Mouse (Mus musculus) c-Kit-positive CD71-negative TER-119-negative erythroid progenitor cells, embryonic 14.5 days (primary cell): ENCODE measurements around the gene Ccnl2.

Experiments
- DNase-seq: peaks from one replicate; pipeline ENCODE4 v3.0.0-alpha.2; 2013; ENCODE audit warnings: low read depth

The Ccnl2 gene

DNA sequence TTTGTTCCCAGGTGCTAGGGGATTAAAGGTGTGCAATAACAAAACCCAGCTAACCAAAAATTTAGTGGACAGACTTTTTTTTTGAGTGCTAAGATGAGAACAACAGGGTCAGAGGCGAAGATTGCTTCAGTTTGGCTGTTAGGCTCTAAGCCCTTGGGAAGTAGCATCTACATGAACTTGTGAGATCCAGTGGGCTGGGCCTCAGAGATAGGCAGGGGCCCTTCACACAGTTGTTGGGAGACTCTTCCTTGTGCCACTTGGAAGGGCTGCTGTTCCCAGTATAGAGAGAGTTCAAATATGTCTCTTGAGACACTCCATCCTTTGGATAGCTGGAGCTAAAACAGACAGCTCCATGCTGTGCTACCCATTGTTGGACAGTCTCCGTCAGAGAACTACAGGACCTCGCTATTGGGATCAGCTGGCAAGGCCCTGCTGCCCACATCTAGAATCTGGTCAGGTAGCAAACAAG is 22.2 kb upstream of the Ccnl2 start, which contains the start of gene Ankrd65:
Ankrd65 (plus strand) TSS at position 419 of the 469 bp plus-strand sequence.
- DNase-seq: no peak

DNA sequence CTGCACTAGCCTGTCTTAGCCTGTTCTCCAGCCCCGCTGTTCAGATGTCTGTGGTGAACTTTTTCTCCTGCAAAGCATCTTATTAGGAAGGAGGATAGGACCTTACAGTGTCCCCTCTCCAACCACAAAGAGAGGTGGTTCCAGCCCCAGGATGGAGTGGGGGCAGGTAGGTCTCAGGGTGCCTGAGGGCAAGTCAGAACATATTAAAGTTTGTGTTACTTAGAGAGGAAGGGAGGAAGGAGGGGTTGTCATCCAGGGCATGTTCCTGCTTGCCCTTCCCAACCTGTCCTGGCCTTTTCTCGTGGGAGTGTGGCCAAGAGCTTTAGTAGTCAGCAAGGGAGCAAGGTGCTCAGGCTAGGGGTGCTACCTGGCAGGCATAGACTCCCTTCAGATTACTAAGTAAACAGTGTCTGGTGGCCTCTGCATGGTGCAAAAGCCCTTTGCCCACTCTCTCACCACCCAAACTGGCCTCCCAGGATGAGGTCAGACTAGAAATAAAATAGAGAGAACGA is 21.6 kb upstream of the Ccnl2 start:
- no peak for DNase-seq

DNA sequence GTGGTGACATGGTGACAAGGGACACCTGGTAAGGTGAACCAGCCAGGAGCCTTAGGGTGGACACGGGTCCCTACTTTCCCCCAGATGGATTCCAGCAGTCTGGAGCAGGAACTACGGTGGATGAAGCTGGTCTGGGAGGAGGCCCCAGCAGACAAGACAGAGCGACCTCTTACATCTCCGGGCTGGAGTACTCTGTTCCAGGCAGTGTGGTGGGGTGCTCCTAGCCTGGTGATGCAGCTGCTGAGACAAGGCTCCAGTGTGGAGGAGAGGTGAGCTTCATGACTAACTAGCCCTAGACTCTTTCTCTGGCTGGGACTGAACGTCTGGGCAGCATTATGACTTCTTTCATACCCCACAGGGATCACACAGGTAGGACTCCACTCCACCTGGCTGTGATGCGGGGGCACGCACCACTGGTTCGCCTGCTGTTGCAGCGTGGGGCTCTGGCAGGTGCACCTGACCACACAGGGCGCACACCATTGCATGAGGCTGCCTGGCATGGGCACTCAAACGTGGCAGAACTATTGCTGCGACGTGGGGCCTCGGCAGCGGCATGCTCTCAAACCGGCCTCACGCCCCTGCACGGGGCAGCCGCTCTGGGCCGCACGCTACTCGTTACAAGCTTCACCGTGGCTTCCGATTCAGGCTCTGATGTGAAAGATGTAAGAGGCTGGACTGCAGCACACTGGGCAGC is 20.9 kb upstream of the Ccnl2 start:
- no peak for DNase-seq

DNA sequence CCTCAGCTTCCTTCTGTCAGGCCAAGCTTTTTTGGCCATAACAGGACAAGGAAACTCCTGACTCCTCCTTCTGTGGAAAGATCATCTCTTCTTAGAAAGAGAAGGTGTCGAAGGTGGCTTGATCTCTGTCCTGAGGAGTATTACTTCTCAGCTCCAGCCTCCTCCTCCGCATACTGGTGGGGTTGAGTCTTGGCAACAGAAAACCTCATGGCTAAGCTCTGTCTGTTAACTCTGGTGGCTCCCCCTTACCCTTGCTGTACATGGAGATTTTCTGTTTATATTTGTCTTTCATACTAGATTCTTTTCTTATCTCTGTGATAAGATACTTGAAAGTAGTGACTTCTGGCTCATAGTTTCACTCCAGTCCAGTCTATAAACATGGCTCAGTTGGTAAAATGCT is 18.6 kb upstream of the Ccnl2 start:
- no peak for DNase-seq

DNA sequence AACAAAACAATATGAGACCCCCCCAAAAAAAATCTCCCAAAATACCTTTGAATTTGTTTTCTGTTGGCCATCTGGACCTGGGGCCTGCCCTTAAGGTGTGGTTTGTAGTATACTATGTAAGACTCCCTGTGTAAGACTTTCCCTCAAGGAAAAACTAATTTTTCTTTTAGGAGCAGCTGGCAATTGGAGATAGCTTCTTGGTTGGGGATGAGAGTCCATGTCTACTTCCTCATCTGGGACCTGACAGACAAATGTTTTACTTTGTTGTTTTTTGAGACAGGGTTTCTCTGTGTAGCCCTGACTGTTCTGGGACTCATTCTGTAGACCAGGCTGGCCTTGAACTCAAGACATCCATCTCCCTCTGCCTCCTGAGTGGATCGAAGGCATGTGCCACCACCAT is 10.2 kb upstream of the Ccnl2 start:
- DNase-seq: no peak

DNA sequence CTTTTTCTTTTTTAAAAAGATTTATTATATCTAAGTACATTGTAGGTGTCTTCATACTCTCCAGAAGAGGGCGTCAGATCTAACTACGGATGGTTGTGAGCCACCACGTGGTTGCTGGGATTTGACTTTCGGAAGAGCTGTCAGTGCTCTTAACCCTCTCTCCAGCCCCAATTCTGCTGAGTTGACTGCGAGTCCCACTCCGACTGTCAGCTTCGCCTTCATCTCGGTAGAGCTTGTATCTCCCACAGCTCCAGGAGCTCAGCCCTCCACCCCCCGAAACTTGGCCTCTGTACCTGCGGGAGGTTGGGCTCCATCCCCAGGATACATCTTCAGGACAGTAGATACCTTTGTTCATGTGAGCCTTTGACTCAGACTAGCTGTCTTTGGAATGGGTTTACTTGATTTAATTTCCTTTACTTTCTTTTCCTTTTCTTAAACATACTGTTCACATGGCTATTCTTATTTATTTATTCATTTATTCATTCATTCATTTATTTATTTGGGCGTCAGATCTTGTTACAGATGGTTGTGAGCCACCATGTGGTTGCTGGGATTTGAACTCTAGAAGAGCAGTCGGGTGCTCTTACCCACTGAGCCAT is 9.4 kb upstream of the Ccnl2 start, which contains the start of gene Mrpl20:
Mrpl20 (plus strand) TSS at position 138 of the 599 bp plus-strand sequence.
- peak; percentile 38 for DNase-seq

DNA sequence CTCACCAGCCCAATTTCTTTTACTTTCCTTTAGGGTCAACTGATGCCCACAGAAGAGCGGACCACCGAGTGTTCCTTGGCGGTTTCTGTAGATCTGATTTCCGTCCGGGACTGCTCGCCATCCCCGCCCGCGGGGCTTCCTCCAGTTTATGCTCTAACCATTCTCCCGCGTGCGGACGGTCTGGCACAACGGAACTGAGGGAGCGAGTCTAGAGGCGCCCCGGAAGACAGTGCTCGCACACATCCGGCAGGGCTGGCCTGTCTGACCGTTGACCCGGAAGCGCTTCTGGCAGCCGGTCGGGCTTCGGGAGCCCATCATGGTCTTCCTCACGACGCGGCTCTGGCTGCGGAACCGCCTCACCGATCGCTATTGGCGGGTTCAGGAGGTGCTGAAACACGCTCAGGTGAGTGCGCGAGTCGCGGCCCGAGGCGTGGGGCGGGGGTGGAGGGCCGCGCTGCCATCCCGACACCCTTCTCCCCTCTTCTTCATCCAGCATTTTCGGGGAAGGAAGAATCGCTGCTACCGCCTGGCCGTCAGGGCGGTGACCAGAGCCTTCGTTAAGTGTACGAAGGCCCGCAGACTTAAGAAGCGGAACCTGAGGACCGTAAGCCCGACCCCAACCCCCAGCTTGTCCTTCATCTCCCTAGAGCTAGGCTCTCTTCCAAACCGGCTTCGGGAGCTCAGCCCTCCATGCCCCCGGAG is 8.8 kb upstream of the Ccnl2 start:
- peak; percentile 93 for DNase-seq

DNA sequence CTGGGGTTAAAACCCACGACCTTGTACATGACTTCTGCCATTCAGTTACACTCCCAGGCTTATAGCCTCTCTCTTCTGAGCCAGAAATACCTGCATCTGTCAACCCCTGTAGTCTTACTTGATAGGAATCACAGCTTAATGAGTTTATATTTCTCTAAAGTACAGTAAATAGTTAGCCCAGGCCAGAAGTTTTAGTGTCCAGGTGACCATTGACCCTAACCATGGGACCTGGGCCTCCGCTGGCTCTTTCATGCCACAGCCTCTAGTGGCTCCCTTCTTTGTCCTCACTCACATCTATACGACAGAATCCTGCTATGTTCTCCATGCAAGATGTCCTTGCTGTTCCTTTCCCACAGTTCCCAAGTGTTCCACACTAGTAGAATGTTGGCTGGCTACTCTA is 4.4 kb upstream of the Ccnl2 start:
- no peak for DNase-seq

DNA sequence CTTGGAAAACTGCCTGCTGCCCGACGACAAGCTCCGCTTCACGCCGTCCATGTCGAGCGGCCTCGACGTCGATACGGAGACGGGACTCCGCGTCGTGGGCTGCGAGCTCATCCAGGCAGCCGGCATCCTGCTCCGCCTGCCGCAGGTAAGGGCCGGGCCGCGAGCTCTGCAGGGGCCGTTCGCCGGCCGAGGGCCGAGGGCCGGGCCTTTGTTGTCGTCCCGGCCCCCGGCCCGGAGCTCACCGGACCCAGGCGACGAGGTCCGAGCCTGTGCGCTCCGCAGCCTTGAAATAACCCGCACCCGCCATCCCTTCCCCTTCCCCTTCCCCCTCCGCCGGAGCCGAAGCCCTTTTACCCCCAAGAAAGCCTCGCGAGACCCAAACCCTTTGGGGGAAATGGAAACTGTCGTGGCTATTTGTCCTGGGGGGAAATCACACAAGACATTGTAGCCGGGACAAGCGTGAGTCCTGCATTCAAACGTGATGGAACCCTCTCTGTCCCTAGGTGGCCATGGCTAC is 434 bp downstream of the Ccnl2 start:
- no peak for DNase-seq

DNA sequence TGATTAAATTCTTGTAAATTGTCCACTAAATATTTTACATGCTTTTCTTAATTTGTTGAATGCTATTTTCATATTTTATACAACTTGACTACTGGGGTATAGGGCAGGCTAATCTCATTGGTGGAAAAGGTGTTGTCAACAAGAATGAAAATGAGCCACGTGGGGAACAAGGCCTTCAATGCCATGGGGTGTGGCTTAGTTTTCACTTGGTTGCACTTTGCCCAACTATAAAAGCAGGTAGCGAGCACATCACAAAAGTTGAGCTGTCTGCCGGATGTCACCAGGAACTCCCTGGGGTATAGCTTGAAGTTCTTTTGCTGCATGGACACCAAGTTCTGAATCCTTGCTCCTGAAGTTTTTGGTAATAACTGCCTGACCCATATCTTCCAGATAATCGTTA is 5.2 kb downstream of the Ccnl2 start:
- no peak for DNase-seq

DNA sequence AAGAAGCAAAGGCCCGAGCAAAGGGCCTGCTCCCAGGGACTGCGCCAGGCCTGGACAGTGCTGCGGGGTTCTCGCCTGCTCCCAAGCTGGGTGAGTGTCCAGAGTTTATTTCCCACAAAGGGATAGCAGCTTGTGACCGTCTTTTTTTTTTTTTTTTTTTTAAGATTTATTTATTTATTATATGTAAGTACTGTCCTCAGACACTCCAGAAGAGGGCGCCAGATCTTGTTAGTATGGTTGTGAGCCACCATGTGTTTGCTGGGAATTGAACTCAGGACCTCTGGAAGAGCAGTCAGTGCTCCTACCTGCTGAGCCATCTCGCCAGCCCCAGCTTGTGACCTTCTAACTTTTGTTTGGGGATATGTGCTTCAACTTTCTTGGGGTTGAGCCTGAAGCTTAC is 8.7 kb downstream of the Ccnl2 start:
- no peak for DNase-seq

DNA sequence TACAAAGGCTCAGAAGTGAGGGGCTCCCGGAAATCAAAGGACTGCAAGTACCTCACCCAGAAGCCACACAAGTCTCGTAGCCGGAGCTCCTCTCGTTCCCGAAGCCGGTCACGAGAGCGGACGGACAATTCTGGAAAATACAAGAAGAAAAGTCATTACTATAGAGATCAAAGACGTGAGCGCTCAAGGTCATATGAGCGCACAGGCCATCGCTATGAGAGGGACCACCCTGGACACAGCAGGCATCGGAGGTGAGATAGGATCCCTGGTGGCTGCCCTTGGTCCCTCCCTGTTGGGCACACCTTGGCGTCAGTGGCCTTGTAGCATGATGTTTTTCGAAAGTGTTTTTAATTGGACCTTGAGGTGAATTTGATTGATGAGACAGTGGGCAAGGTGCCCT is 11.2 kb downstream of the Ccnl2 start:
- no peak for DNase-seq

DNA sequence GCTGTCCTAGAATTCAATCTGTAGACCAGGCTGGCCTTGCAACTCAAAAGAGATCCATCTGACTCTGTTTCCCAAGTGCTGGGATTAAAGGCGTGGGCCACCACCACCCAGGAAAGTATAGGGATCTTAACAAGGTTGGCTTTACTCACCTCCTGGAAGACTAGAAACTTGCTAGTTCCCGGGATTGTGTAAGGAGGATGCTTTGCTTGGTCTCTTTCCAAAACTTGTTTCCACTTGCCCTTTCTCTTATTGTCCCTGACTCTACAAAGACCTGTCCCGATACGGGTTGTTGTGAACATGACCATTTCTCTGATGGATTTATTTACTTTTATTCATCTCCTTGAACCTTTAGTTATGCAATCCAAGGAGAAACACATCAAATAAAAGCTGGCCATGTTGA is 17.6 kb downstream of the Ccnl2 start:
- no peak for DNase-seq

DNA sequence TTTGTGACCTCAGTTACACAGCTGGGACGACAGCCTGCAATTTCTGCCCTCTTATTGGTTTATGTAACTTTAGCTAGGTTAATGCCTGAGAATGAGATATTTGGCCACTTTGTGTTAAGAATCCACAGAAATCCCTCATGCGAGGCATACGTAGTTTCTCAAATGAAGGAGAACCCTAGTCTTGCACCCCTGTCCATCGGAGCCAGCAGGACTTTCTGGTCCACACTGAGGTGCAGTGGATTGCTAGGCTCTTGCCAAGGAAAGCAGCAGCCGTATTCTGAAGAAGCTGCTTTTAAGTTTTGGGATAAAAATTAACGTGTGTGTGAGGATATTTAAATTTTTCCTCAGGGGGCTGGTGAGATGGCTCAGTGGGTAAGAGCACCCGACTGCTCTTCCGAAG is 18.3 kb downstream of the Ccnl2 start:
- DNase-seq: no peak

DNA sequence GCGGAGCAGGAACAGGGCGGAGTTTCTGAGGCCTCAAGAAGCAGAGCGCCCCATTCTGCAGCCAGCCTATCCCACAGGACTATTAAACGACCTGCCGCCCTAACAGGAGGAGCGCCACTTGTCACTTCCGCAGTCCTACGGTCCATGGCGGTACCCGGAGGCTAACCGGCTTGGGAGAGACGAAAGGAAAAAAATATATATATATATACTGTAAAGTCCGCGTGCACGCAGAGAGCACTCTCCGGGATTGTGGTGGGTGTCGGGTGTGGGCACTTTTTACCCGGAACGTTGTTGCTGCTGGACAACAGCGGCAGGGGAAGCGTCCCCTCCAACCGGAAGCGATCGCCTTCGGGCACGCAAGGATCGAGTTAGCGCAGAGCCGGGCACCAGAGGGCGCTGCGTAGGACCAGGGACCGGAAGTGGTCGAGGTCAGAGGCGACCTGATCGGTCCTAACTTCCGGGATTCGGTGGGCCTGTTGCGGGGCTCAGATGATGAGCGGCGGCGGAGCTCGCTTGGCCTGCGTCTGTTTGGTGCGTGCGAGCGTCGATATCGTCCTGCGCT is 19.0 kb downstream of the Ccnl2 start, which contains the start of gene Aurkaip1:
Aurkaip1 (plus strand) TSS at position 68 of the 562 bp plus-strand sequence.
- peak; percentile 92 for DNase-seq

DNA sequence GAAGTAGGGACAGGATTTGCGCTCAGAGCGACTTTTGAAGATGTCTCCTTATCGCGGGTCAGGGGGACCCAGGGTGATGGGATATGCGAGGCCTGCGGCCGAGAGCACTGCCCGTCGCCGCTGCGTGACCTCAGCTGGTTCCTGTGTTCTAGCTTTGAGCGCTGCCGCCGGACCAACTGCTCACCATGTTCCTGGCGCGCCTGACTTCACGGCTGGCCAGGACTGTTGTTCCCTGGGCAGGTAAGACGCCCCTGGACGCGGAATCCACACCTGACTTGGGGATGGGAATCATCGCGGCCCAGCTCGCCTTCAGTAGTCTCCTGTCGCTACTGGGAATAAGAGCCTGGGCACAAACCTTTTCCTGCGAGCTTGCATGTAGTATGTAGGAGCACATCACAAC is 19.5 kb downstream of the Ccnl2 start:
- no peak for DNase-seq

DNA sequence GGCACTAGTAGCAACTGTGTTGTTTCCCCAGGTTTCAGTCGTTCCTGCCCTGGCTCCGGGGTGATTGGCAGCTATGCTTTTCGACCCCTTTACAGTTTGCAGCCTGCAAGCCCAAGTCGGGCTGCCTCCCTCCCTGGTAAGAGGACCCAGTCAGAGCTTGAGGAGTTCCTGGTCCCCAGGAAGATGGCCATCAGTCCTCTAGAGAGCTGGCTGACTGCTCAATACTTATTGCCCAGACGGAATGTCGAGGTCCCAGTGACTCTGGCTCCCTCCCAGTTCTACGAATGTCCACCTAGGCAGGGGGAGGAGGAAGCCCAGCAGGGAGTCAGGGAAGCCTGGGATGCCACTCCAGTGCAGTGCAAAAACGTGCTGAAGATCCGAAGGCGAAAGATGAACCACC is 20.0 kb downstream of the Ccnl2 start:
- DNase-seq: no peak

DNA sequence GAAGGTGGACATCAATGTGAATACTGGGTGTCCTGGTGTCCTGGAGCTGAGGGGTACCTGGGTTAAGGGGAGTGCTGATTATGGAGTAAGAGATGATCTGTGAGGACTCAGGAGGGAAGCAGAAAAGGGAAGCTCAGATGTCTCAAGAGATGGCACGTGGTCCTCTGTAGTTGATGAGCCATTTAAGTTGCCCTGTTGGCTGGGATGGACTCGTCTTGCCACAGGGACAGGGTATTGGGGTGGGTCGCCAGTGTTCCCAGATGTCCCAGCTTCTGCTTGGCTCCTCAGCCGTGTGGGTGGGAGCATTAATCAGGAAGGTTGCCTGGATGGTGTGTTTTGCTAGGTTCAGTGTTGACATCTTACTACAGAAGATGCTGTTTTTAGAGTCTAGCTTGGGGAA is 20.9 kb downstream of the Ccnl2 start:
- DNase-seq: no peak

DNA sequence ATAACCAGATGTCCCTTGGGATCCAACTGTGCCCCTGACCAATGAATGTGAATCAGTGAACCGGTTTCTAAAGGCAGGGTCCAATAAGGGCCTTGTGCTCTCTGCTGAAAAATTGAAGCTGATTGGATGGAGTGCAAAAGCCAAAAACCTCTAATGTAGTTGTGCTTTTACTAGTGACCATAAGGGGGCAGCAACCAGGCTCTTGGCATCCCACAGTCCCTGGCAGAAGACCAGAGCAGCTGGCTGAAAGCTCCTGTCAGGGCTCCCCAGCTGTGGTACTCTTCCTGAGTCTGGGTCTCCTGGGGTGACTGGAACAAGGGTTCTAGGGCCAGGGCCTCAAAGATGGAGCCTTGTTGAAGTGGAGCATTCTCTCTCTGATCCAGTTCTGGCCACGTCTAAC is 21.5 kb downstream of the Ccnl2 start:
- peak; percentile 67 for DNase-seq

DNA sequence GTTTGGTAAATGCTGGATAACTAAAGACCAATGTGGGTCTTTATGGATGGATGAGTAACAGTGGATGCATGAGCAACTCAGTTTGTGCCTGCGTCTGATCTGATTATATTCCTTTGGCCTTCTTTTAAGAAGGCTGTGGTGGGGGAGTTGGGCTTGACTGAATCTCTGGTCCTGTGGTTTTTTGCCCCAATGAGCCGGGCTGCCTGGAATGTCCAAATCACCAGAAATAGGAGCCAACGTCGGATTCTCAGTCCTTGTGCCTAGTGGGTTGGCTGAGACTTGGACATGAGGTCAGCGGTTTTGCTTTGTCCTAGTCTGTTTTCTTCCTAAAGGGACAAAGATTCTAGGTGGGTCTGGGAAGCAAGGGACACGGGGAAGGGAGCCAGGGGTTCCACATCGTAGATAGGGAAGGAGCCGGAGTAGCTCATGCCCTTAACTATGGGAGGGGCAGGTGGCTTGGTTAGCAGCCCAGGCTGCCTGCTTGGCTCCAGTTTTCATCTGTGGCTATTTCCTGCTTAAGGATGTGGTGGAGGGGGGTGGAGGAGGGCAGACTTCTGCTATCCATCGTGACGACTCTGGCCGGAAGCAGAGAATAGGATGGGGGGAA is 25.2 kb downstream of the Ccnl2 start:
- no peak for DNase-seq

DNA sequence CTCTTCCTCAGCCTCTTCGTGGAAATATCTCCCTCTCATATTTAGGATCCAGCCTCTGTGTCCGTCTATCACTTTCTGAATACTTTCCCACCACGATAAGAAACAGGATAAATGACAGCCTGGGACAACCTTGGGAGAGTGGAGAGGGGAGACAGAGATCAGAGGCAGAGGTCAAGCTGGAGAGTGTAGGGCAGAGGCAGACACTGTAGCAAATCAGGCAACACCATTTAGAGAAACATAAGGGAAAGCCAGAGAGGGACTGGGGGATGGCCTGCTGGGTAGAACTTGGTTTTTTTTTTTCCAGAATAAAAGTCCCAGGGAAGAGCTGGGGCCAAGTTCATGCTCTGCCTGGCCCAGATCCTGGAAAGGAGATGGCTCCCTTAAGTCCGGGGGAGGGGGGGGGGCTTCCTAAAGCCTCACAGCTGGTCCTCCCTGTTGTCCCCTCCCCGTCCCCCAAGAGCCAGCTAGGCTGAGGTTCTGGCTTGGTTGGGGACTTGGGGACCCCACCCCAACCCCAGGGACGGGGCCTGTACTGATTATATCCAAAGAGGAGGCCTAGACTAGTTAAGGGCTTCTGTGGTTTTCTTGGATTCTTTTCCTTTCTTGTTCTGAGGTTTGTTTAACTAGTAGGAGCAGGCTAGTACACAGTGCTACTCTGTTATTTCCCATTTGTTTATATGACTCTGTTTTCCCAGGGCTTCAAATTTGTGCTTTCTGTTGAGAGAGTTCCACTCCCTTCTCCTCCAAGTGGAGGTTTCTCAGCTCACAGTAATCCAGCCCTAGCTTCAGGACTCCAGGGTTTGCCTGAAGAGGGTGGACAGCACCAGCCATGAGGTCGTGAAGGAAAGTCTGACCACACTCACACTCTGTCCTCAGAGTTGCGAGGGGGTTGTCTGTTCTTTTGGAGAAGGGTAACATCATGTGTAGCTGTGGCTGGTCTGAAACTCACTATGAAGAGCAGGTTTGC is 26.2 kb downstream of the Ccnl2 start:
- no peak for DNase-seq
